Mouse (Mus musculus) gonadal fat pad, adult 2 months (tissue): ENCODE results near the gene Slc22a2. TPM values are rescaled to one million over a fixed set of nuclear protein-coding genes. Genes with fewer than 3 reads are reported as not detected.
A peak's percentile ranks its signal among the peaks of the same experiment; 100 is the strongest.
"Not testable (repeated sequence)": the region's sequence is repeated elsewhere in the genome, so short reads cannot be mapped to it uniquely, and the experiment has no call there.

Experiments
- DNase-seq: peaks from one replicate; pipeline ENCODE4 v3.0.0-alpha.2; 2012; ENCODE audit warnings: low read depth
- polyA plus RNA-seq: library from polyadenylated mRNA; depleted of rRNA; stranded (reverse); fragments of >200 nt; gene quantifications from 2 replicates; pipeline ENCODE4 v1.2.3, GENCODE M21; 2012; rRNA removed

Gene Slc22a2
- polyA plus RNA-seq: 0.23 and 0.92 TPM in 2 replicates

DNA sequence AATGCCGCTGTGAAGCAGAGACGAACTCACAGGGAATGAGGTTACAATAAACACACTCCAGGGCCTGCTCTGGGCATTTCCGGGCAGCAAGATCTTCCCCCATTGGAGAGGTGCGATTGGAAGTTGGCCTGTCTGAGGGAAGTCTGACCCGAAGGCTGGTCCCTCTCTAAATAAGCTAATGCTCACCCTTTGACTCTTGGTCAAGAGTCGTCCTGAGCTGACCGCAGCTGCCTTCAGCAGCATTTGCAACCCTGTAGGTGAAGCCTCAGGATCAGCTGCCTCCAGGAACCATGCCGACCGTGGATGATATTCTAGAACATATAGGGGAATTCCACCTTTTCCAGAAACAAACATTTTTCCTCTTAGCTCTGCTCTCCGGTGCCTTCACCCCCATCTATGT is at the start of gene Slc22a2:
Gene Slc22a2, plus strand, starts transcription at position 142 of the 400 bp plus-strand sequence.
- DNase-seq: no peak

DNA sequence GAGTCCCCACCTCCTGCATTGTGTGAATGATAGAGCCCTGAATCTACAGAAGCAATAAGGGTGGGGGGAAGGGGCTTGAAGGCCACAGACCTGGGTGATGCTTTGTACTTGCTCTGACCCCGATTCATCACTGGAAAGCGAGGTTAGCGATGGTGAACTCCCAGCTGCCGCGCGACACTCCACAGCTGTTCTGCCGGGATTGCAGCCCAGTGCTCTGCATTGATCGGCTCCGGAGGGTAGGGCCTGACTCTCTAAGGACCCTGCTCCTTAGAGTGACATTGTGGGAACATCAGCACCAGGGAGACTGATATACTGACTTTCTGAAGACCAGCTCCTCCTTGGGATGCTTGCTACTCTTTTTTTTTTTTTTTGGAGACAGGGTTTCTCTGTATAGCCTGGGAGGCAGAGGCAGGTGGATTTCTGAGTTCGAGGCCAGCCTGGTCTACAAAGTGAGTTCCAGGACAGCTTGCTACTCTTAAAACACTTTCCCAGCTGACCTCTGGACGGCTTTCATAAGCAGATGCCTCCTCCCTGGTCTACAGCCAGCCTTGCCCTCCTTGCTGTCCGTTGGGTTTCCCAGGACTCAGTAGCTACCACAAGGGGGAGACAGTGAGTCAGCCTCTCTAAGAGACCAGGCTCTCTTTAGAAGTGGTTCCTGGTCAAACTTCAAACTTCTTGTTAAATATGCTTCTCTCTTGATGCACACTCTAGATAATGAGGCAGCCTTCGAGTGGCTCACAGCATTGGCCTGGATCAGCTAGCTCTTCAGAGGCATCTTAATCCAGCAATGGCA is 49.4 kb upstream of the Slc22a2 start:
- no peak for DNase-seq

DNA sequence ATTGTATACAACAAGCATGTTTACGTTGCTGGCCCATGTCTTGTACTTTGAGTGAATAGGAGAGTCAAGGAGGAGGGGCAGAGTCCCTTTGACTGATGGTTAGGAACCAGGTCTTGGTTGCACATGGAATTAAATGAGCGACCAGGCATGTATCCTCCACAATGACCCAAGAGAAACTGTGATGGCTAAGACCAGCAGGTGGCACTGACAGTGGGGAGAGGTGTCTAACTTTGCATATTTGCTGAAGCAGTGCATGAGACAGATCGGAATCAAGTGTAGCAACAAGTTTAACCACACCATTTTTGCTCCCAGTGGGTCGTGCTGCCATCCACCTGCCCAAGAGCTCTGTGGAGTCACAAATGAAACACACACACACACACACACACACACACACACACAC is 21.7 kb upstream of the Slc22a2 start:
- DNase-seq: no peak

DNA sequence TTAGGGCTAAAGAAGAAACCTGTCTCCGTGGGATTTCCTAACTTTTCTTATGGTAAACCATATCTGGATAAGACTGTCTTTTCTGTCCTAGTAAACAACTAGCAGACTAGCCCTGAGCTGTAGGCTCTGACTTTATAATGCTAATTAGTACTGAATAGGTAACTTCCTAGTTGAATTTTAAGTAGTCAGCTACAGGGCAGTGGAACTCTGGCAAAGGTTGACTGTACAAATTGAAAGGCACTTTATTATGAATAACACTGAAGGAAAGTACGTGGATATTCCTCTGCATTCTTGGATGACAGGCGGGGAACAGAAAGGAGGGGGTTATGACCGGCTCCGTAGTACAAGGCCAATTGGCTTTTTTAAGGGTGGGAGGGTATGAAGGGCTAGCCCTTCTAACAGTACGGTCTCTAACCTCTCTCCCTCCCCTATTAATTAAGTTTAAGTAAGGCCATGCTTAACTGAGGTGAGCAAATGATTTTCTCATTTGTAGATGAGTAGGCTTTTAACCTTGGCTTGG is 19.4 kb upstream of the Slc22a2 start:
- DNase-seq: not testable (repeated sequence)

DNA sequence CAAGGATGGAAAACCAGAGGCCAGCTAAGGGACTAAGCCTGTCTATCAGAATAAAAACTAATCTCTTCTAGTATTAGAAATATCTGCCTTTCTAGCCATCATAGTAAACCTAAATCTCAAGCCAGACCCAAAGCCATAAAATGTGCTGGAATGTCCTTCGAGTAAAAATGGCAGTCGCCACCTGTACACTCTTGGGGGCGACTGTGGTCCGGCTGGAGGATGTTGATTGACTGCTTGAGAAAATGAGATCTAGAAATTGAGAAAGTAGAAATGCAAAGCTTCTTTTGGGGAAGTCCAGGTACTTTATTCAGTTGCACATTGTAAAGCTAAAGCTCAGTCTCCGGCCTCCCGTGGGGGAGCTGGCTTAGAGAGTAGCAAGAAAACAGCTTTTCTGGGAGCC is 18.5 kb upstream of the Slc22a2 start:
- DNase-seq: no peak

DNA sequence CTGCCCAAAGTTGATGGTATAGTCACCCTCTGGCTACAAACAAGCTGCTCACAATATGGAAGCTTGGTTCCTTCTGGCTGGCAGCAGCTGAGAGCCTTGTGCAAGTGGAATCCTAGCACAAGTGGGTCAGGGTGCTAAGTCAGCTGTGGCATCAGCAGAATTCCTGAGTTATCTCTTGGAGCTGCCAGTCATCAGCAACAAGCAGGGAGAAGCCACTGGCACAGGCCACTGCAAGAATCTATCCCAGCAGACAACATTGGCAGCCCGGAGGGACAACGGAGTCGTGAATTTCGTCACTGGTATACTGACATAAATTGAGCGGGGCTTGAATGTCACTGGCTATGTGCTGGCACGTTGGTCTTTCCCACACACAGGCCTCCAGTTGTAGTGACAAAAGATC is 12.6 kb upstream of the Slc22a2 start:
- DNase-seq: no peak

DNA sequence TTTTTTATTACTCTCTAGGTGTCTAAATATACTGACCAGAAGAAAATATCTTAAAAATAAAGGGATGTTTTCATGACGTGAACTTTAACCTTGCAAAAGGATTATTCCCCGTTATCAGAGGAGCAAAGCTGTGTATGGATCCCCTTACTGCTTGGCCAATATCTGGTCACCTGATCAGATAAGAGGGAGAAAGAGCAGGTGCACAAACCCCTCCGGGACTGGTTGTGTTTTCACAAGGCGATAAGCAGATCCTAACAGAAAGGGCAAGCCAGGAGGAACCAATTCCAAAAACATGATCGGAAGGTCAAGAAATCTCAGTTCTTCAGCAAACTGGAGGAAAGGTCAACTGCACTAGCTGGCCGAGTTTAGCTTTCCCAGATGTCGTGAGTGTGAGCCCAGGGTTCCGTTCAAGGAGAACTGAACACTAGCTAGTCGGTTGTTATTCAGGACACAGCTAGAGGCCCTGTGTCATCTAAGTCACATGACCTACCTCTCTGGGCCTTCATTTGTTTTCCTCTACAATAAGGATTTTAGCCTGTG is 11.9 kb upstream of the Slc22a2 start:
- DNase-seq: no peak

DNA sequence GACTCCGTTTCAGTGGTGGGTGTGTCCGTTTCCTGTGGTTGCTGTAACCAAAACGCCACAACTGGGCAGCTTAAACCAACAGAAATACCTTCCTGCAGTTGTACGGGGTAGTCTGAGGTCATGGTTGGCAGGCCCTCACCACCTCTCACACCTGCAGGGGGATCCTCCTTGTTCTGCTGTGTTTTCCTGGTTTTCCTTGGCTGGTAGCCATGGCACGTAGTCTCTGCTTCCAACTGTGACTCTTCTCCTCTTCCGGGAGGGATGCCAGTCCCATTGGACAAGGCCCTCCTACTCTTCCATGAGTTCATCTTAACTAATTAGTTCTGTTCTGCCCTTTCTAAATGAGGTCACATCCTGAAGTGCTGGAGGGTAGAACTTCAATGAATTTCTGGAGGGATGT is 8.5 kb upstream of the Slc22a2 start:
- peak; percentile 14 for DNase-seq

DNA sequence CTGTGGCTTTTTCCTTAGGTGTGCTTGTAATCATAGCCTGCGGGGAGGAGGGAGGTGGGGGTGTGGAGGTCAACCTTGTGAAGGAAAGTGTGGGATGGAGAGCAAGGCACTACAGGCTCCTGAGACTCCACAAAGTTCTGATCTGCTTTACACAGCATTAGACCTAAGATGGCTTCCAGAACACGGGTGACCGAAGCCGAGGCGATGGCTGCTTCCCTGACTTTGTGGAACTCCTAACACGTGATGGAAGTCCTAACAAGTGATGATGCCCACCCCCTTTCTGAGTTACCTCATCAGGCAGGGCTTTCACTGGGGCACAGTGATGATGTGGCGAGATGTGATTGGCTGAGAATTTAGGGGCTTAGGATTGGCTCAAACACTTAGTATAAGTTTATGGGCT is 6.8 kb upstream of the Slc22a2 start:
- no peak for DNase-seq

DNA sequence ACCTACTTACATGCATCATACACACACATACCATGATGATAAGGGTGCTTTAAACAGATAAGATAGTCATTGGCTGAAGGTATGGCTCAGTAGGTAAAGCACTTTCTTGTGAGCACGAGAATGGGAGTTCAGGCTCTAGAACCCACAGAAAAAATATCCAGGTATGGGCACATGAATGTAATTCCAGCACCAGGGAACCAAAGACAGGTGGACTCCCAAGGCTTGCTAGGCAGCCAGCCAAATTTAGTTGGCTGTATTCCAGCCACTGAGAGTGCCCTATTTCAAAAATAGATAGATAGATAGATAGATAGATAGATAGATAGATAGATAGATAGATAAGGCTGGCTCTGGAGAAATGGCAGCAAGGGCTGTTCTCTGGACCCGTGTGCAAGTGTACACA is 1.4 kb downstream of the Slc22a2 start:
- no peak for DNase-seq

DNA sequence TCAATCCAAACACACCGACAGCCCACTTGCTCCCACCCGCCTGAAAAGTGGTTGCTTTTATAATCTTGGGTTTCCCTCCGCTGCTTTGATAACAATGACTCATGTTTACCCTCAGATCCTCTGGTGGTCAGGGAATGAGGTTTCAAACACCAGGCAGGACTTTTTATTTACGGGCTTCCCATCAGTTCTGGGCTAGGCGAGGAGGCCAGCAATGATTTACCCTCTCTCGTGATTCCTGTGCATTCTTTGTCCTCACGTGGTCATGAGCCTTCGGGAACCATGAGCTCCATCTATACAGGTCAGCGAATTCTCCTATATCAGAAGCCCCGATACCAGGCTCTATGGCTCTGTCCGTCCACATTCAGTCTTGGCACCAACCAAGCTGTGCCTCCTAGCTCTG is 3.0 kb downstream of the Slc22a2 start:
- DNase-seq: no peak

DNA sequence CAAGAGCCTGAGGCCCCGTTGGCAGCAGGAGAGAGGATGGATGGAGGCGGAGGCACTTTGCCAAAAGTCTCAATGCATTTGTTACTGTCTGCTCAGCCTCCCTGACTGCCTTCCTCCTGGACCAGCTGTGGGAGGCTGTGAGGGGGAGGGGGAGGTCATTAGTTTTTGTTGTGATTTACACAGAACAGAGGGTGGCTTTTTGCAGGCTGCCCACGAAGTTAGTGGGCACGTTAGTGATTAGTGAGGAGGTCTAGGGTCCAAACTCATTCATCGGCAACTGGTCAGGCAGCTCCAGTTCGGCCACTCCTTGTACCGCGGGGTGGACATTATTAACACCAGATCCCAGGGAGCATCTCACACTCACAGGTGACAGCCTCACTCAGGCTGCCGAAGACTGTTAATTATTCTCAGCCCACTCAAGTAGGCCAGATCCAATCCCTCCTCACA is 4.9 kb downstream of the Slc22a2 start:
- DNase-seq: no peak

DNA sequence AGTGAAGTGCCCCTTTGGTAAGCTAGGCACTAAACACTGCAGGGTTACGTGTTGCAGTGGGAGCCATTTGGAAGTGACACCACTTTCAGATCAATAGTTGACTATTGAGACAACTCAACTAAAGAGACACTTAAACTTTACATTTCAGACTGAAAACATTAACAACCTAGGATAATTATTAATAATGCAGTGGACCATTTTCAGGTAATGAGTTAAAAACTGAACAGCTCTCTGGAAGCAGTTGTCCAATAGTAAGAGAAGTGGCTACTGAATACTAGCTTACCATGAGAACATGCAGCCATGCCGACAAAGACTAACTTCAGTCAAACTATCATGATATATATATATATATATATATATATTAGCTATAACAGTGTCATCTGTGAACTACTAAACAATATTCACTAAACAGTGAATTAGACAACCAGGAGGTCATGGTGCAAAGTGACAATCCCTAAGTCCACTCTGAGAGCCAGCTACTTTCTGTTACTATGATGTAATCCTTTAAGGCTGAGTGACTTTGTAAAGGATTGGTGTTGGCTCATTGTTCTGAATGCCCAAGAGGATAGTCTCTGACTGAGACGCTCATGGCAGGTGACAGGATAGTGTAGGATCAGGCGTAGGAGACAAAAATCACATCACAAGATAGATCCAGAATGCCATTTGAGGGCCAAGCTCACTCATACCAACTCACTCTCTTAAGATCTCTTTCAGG is 7.1 kb downstream of the Slc22a2 start:
- no peak for DNase-seq

DNA sequence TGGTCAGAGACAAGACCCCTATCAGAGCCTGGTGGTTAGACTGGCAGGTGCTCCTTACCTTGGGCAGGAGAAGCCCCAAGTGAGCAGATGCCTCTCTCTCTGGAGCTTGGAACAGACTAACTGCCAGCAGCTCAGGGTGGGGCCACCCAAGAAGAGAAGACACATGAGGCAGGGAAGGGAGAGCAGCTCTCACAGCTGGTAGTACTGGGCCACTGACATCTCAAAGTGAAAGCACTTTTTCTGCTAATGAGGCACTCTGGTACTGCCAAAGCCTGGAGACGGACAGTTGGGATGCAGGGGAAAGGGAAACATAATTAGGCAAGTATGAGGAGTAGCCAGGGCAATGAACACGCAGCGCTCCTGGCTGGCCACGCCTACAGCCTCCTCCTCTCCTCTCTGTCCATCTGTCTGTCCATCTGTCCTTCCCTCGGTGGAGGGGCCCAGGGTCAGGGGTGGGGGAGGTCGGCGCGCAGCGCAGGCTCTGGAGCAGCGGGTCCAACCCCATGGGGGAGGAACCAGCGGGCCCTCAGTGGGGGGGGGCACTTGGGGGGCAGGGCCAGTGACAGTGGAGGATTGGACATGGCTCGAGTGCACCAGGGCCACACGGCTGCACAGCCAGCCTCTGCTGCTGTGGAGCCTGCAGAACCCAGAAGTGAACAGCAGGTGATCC is 12.0 kb downstream of the Slc22a2 start:
- DNase-seq: no peak

DNA sequence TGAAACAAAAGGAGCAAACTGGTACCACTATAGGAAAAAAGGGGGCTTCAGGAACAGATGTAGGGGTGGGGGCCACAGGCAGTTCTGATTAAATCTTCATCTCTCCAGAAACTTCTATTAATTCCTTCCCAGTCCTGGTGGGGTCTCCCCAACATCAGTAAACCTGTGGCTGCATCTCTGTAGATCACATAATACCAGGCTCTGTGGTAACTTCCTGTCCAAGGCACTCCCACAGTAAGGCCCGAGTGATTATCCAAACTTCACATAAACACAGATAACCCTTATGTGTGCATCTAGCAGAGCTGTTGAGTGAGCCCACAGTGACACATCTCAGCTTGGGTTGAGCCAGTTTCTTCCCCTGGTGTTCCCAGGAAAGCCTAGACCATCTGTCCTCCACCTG is 22.7 kb downstream of the Slc22a2 start:
- DNase-seq: no peak

DNA sequence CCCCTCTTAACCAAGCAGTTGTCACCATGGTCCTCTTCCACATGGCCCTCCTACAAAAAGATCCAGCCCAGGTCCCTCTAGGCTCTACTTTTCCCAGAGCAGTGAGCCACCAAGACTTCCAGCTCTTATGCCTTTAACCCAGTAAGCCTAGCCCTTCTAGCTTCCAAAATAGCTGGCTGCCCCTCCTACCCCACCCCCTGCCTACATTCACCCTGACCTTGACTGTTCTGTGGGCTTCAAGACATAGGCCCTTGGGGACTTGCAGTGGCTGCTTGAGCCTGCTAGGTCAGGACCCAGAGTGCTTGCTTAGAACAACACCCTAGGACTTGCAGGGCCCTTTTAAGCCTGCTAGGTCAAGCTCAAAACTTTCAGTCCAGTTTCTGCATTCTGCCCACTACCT is 23.3 kb downstream of the Slc22a2 start:
- no peak for DNase-seq

DNA sequence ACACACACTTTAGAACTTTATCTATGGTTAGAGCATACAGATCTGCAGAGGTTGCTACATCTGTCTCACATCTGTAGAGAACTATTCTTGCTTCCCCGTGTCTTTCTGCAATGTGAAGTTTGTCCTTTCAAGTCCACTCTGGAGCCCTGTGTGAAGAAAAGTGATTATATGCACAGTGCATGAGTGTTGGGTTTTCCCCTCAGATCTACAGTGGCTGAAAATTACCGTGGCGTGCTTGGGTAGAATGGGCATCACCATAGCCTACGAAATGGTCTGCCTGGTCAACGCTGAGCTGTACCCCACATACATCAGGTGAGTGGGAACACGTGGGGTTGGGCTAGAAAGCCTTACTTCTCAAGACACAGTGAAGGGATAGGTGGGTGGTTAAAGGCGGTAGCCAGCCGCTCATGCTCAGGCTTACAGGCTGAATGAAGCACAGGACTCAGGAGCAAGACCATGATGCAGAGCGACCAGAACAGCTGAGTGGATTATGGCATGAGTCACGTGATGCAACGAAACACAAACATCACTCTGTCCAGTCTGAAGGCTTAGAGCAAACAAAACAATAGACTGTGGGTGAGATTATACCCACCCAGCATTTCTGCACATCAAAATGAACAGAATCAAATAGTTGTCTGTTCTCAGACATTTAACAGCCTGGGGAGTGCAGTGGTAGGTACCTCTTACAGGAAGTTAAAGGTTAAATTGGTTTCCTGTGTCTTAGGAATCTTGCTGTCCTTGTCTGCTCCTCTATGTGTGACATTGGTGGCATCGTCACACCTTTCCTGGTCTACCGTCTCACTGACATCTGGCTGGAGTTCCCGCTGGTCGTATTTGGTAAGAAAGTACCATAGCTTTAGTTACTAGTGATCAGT is 30.8 kb downstream of the Slc22a2 start:
- DNase-seq: no peak

DNA sequence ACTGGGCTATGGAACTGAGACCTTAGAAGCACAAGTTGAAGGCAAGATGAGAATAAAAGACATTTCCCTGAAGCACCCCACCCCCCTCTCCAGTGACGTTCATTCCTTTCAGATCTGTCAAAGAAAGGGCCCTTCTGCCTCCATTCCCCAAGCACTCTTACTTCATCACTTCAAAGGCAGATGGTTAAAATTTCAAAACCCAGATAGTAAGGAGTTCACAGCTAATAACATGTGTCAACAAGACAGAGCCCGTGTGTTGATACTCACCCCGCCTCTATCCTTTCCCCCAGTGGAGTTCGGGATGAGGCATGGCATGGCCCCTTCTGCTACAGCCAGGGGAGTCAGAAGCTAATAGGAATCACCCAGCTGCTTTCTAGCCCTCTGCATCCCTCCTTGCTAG is 31.5 kb downstream of the Slc22a2 start:
- DNase-seq: no peak

DNA sequence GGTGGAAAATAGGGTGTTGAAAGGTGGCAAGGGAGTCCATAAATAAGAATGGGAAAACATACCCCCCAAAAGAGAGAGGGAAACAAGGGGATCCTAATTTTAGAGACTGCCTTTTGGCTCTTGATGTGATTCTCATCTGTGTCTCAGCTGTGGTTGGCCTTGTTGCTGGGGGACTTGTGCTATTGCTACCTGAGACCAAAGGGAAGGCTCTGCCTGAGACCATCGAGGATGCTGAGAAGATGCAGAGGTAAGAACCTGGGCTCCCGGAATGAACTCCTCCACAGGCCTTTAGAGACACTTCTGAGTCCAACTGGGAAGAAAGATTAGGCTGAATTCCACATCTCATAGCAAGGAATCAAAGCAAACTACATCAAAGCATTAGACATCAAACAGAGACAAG is 35.7 kb downstream of the Slc22a2 start:
- no peak for DNase-seq

DNA sequence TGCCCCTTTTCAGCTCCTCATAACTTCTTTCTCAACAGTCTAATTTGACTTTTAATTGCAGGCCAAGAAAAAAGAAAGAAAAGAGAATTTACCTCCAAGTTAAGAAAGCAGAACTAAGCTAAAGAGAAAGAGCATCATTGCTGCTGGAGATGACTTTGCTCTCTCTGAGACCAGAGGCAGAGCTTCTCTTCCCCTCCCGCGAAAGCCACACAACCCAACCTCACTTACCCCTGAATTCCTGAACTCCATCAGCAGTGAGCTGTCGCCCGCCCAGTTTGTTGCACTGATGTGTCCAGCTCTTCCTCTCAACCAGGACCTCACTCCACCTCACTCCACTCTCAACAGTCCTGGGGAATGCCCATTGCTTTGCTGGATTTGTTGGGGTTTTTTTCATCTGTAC is 44.1 kb downstream of the Slc22a2 start:
- DNase-seq: no peak
